Mouse (Mus musculus): ENCODE measurements at regions not wholly inside any gene's neighbourhood (a gene's known extent, or its start where the extent isn't known, plus 50 kb on each side); places are given as distances from the start of the nearest gene placed in this dataset.

DNA sequence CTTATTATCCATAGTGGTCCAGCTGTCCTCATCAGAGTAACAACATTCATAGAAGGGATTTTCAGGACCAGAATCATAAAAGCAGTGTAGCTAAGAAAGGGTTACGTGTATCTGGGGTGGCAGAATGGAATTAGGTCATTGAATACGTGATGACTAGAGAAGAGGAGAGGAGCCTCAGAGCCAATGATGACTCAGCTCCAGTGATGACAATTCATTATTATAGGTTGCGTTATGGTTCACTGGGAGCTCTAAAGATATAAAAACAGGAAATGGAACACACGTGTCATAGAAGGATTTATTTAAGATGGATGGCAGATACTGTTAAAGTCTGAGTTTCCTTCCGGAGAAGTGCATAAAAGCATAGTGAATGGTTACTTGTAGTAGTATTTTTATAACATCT is 291.6 kb downstream of the Isl1 start:
- no peak for DNase-seq (ENCODE audit: low spot score)

DNA sequence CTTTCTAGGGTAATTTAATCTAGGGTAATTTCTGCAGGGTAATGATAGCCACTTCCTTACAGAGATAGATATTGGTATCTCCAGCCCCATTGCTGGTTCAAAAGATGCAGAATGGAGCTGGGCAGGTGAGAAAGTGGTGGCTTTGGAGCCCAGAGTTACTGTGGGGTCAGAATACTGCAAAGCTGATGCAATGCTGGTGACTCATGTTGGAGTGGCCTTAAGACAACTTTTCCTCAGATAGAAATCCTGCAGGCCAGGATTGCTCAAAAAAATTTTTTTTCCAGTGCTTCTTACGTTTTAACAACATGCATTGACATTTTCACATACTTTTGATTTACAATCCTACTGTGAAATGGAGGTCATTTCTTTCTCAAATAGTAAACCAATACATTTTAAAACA is 305.8 kb downstream of the Isl1 start:
- DNase-seq (ENCODE audit: low spot score): no peak

DNA sequence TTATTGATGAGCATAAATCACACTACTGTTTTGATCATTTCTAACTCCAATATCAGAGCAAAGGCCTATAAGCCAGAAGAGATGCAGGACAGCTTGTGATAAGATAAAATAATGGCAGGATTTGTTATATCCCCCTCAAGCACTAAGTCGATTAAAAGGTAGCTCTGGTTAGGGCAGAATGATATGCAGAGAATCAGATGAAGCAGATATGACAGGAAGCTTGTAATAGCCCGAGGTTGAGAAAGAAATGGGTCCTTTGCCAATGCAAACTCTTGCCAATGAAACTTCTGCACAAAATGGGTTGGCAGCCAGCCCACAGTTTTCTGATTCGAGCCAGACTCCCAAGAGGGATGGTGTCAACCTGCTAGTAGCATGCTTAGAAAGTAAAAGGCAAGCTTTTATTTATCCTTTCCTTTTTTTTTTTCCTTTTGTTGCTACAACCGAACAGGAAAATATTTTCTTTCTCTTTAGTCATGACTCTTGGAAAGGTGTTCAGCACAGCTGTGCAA is 307.0 kb downstream of the Isl1 start:
- peak; percentile 3 for DNase-seq (ENCODE audit: low spot score)

DNA sequence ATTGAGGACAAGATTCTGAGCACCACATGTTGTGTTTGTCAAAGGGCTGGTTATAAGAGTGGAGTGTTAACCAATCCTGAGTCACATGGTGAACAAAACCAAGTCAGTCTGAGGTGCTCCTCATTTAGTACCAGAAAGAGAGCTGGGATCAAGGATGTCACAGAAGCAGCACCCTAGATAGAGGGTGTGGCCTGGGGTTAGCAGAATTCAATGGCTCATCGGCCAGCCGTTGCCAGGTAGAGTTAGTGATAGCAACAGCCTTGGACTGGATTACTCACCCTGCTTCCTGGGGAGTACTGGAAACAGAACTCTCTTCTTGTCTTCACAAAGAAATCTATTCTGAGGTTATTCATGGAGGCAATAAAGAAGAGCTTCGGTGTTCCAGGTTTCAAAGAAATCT is 318.9 kb downstream of the Isl1 start:
- no peak for DNase-seq (ENCODE audit: low spot score)

DNA sequence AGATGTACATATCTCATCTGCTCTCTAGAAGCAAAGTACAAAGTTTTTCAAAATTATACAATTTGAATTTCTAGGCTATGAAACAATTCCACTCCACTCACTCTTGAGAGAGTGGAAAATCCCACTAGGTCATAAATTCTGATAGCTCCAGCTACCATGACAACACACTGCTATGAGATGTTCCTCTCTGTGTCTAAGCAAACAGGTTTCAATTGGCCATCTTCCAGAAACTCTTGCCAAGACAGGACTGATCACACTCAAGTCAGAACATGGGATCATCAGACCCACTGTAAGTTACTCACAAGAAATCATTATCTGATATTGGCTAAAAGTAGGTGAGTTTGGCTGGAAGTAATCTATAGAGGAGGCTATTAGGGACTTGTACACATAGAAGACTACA is 320.4 kb downstream of the Isl1 start:
- DNase-seq (ENCODE audit: low spot score): no peak

DNA sequence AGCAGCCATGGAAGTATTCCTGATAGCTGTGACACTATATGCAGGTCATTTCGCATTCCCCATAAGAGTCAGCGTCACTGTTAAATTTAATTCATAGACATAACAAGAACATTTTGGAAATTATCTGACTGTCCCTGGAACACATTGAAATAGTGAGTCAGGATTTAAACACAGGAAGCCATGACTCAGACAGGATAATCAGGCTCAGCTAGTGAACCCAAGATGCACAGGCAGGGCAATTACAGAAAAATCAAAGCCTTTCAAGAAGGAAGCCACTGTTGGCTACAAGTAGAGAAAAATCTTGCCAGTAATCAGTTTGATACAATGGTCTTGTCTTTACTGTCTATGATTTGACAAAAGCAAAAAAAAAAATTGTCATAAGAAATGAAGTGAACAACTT is 323.2 kb downstream of the Isl1 start:
- DNase-seq (ENCODE audit: low spot score): no peak

DNA sequence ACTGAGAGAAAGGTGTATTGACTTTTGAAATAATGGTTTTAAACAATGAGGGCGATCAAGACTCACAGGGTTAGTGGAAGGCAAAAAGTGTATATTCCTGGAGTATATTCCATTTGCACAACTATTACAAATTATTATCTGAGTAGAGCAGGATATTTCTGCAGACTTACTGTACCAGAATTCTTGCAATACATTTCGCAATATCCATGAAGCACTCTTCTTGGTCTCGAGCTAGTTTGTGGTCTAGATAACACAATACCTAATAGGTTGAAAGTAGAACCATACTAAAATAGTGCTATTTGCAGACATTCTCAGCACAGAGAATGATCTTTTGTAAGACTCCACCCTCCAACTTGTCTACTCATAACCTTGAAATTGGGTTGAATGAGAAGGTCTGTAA is 323.8 kb downstream of the Isl1 start:
- no peak for DNase-seq (ENCODE audit: low spot score)

DNA sequence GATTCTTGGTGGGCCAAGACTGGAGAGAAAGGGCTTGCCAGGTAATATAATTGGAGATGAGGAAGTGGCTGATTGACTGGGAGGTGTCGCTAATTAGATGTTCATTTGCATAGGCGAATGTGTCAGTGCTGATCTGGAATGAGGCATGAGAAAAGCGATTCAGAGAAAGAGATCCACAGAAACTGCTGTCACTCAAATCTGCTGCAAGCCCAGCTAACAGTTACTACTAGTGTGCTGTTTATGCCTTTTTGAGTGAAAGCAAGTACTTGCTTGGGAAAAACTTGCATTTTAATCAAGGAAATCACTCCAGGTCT is 331.6 kb downstream of the Isl1 start:
- DNase-seq (ENCODE audit: low spot score): no peak

DNA sequence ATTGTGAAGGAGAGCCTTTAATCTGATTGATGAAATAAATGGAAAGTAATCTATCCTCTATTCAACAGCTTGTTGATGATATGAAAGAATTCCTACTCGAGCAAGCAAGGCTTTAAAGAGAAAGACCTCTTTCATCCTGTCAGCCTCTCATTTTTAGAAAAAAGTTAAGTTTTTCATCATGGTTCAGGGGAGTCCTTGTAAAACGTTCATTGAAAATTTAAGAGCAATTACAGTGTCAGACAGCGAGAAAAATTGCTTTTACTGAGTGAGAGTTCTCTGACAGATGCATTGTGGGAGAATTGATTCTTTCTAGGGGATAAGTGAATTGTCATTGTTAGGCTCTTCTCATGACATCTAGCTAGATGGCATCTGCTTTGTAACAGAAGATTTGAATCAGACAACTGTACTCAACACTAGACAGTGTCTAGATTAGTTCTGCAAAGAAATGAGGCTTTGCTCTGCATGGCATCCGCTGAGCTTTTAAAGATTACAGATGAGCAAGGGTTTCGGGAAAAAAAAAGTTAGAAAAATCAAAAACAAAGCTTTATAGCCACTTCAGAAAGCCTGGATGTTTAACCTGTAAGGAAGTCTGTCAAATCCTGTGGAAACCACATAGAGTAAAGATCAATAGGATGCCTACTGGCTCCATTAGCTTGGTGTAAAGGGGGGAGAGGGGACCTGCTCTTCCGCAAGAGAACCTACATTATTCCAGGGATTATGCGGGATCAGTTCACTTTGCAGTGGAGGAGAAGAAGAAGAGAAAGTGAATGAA is 332.2 kb downstream of the Isl1 start:
- no peak for DNase-seq (ENCODE audit: low spot score)

All from ovary, adult 18-20 months (tissue).